Comparison of ENCODE assay signal across 8 mouse cellular contexts in the genomic region with DNA sequence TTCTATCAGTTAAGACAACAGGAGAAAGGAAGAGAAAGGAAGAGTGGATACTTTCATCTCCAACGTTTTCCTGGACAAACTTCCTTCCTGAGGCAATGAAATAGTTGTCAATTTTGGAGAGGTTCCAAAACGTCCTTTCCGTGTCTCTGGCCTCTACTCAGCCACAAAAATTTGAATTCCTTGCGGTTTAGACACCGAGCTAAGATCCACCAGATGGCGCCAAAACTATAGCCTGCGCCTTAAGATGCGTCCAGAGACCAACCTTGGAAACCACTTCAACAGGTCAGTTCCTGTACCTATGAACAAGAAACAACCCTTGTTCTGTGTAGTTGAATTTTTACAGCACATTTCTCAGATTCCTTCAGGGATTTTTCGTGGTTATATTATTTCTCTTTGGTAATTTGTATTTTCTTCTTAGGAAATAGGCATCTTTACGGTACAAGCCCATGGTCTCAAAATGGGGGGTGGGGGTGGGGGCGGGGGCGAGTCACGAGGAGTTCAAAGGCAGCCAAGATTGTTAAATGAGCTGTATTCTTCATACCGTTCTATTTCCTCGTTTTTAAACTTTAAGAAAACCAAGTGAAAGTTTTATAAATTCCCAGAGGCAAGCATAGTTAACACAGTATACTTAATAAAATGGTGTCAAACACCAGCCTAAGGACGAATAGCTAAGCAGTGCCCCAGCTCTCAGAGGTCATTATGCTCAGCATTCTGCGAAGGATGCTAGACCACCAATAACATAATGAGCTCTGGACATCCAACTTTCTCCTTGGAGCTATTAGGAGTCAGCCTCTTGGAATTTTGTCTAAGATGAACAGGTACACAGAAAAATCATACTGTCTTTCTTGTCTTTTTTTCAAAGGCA.
A peak's percentile ranks its signal among the peaks of the same experiment; 100 is the strongest.
DNase-seq lines count a peak whose midpoint lies in the region; ATAC-seq lines count a peak whose summit lies in the region.

No protein-coding gene starts in this region.

- H3K27me3 ChIP-seq in liver, embryonic 12.5 days (replicated peaks): no peaks in the 10 kb centered on the region
- H3K27me3 ChIP-seq in kidney, embryonic 14.5 days (ENCODE audit: control insufficient read depth, insufficient read depth, low read length): no peaks in the 10 kb centered on the region
- H3K27me3 ChIP-seq in limb, embryonic 12.5 days: no peaks in the 10 kb centered on the region
- H3K27me3 ChIP-seq in neural tube, embryonic 11.5 days (ENCODE audit: control insufficient read depth, insufficient read depth, low read length): no peaks in the 10 kb centered on the region

- no peak overlapping the region for H3K4me2 ChIP-seq in liver, embryonic 12.5 days
- H3K4me2 ChIP-seq in kidney, embryonic 14.5 days (replicated peaks; ENCODE audit: low read depth, low read length): no peak overlapping the region
- 0 out of 2 replicates have a peak overlapping the region, but pooled peaks have one; percentile 6 for H3K4me2 ChIP-seq in limb, embryonic 12.5 days
- H3K4me2 ChIP-seq in neural tube, embryonic 11.5 days (ENCODE audit: low read depth): no peak overlapping the region

- no peak for ATAC-seq in liver, embryonic 12.5 days
- peak; percentile 95 for ATAC-seq in kidney, embryonic 14.5 days (ENCODE audit: low FRiP score, low TSS enrichment)
- ATAC-seq in limb, embryonic 12.5 days (ENCODE audit: insufficient number of reproducible peaks, insufficient read depth, low FRiP score, low TSS enrichment, low read depth): peak; percentile 91
- peak; percentile 76 for ATAC-seq in neural tube, embryonic 11.5 days (ENCODE audit: insufficient read depth, low FRiP score, low TSS enrichment)

- no peak overlapping the region for H3K9ac ChIP-seq in liver, embryonic 12.5 days
- H3K9ac ChIP-seq in kidney, embryonic 14.5 days (ENCODE audit: low read depth, low read length): no peak overlapping the region
- no peak overlapping the region for H3K9ac ChIP-seq in limb, embryonic 12.5 days (replicated peaks)
- H3K9ac ChIP-seq in neural tube, embryonic 11.5 days (ENCODE audit: low read length): no peak overlapping the region

- H3K36me3 ChIP-seq in liver, embryonic 12.5 days: no peaks in the 10 kb centered on the region
- no peaks in the 10 kb centered on the region for H3K36me3 ChIP-seq in kidney, embryonic 14.5 days (ENCODE audit: control insufficient read depth, insufficient read depth, low read length)
- H3K36me3 ChIP-seq in limb, embryonic 12.5 days: no peaks in the 10 kb centered on the region
- no peaks in the 10 kb centered on the region for H3K36me3 ChIP-seq in neural tube, embryonic 11.5 days (ENCODE audit: control insufficient read depth, insufficient read depth, low read length)

- DNase-seq in liver: peak; percentile 24
- DNase-seq in embryo, embryonic 11 days: peak; percentile 89
- DNase-seq in gastrocnemius, postnatal 4 days (ENCODE audit: low spot score in 2 of 2): peak; percentile 23 to 64
- DNase-seq in neural tube, embryonic 11.5 days (ENCODE audit: low spot score): peak; percentile 78
- peak; percentile 49 for DNase-seq in thymus, postnatal 4 days

- 25% methylated on average over 17 of the region's 17 CpGs for WGBS in liver, embryonic 12.5 days (ENCODE audit: insufficient replicate concordance)
- 31% methylated on average over 17 of the region's 17 CpGs for WGBS in kidney, embryonic 14.5 days
- WGBS in limb, embryonic 12.5 days: 28% methylated on average over 17 of the region's 17 CpGs
- 38% methylated on average over 17 of the region's 17 CpGs for WGBS in neural tube, embryonic 11.5 days

- no peak overlapping the region for H3K4me3 ChIP-seq in liver, embryonic 12.5 days
- no peak overlapping the region for H3K4me3 ChIP-seq in kidney, embryonic 14.5 days (ENCODE audit: low read length)
- H3K4me3 ChIP-seq in limb, embryonic 12.5 days (replicated peaks): no peak overlapping the region
- no peak overlapping the region for H3K4me3 ChIP-seq in neural tube, embryonic 11.5 days (ENCODE audit: low read depth, low read length)

- no peaks in the 10 kb centered on the region for H3K9me3 ChIP-seq in liver, embryonic 12.5 days (replicated peaks)
- H3K9me3 ChIP-seq in kidney, embryonic 14.5 days (ENCODE audit: control insufficient read depth, low read length): no peaks in the 10 kb centered on the region
- H3K9me3 ChIP-seq in limb, embryonic 12.5 days: no peaks in the 10 kb centered on the region
- H3K9me3 ChIP-seq in neural tube, embryonic 11.5 days (ENCODE audit: control insufficient read depth, low read length): no peaks in the 10 kb centered on the region

- H3K4me1 ChIP-seq in liver, embryonic 12.5 days: no peaks in the 10 kb centered on the region
- no peaks in the 10 kb centered on the region for H3K4me1 ChIP-seq in kidney, embryonic 14.5 days (ENCODE audit: control insufficient read depth, insufficient read depth, low read length)
- no peaks in the 10 kb centered on the region for H3K4me1 ChIP-seq in limb, embryonic 12.5 days (replicated peaks)
- H3K4me1 ChIP-seq in neural tube, embryonic 11.5 days (ENCODE audit: control insufficient read depth, insufficient read depth, low read length): no peaks in the 10 kb centered on the region

- no peak overlapping the region for H3K27ac ChIP-seq in liver, embryonic 12.5 days
- no peak overlapping the region for H3K27ac ChIP-seq in kidney, embryonic 14.5 days (ENCODE audit: low read depth, low read length)
- H3K27ac ChIP-seq in limb, embryonic 12.5 days: no peak overlapping the region
- no peak overlapping the region for H3K27ac ChIP-seq in neural tube, embryonic 11.5 days (ENCODE audit: low read depth, low read length)

Comparison
In these comparisons a context has a peak if more than half of its experiments do, and no peak if none do; other contexts are left out.
1. DNase-seq: peak in every context shown above with its lines; median percentile 89 in embryo, embryonic 11 days; 78 in neural tube, embryonic 11.5 days; 49 in thymus, postnatal 4 days; 44 in gastrocnemius, postnatal 4 days; 24 in liver.